Mouse (Mus musculus): ENCODE results near the gene Btg4. TPM values are rescaled to one million over a fixed set of nuclear protein-coding genes. Genes with fewer than 3 reads are reported as not detected.
A peak's percentile ranks its signal among the peaks of the same experiment; 100 is the strongest.

The Btg4 gene
- total and polyA plus RNA-seq, 2 experiments from 2014 or later = not detected

GRCm38 (mm10) chr9:51163989-51164388, 103.3 kb downstream of the Btg4 start:
- no peaks in the 10 kb centered on the region for H3K27me3 ChIP-seq (ENCODE audit: control insufficient read depth, insufficient read depth, low read length)
- ATAC-seq (ENCODE audit: insufficient read depth, low read depth) (no peak), DNase-seq (ENCODE audit: low spot score) (no peak)
- peak; percentile 24 for TF ChIP-seq CTCF (IDR thresholded peaks at IDR 0.05; ENCODE audit: low read depth)
- no peak for TF ChIP-seq EP300 (IDR thresholded peaks at IDR 0.05; ENCODE audit: low read depth)
- no peak overlapping the region for H3K4me3 ChIP-seq (ENCODE audit: low read depth, low read length)
- H3K36me3 ChIP-seq (replicated peaks; ENCODE audit: control insufficient read depth, insufficient read depth, low read length) = no peaks in the 10 kb centered on the region
- peaks cover 3% of the 10 kb centered on the region; the same call in 1 of the 2 replicates for H3K4me1 ChIP-seq (ENCODE audit: control insufficient read depth, insufficient read depth)
- H3K27ac ChIP-seq (ENCODE audit: low read depth) = no peak overlapping the region
- WGBS = 60% methylated on average over 5 of the region's 5 CpGs
- no peak overlapping the region for H3K4me2 ChIP-seq (ENCODE audit: low read depth, low read length)
- H3K9me3 ChIP-seq (replicated peaks; ENCODE audit: control insufficient read depth, low read length) = no peaks in the 10 kb centered on the region
- H3K9ac ChIP-seq (replicated peaks; ENCODE audit: low read depth, low read length) = no peak overlapping the region

GRCm38 (mm10) chr9:51165312-51166180, 104.8 kb downstream of the Btg4 start, which contains the start of gene Gm32742:
TSS of gene Gm32742 (minus strand) at chr9:51165517.
- DNase-seq (ENCODE audit: low spot score) (no peak), ATAC-seq (ENCODE audit: insufficient read depth, low read depth) (no peak)
- Histone ChIP-seq H3K36me3 (replicated peaks; ENCODE audit: control insufficient read depth, insufficient read depth, low read length) (no peaks in the 10 kb centered on the region), H3K4me2 (ENCODE audit: low read depth, low read length) (no peak within 1 kb of the TSS), H3K4me1 (ENCODE audit: control insufficient read depth, insufficient read depth) (peaks cover 3% of the 10 kb centered on the region; the same call in 1 of the 2 replicates), H3K9ac (replicated peaks; ENCODE audit: low read depth, low read length) (no peak within 1 kb of the TSS), H3K27ac (ENCODE audit: low read depth) (no peak within 1 kb of the TSS), H3K4me3 (ENCODE audit: low read depth, low read length) (no peak within 1 kb of the TSS), H3K27me3 (ENCODE audit: control insufficient read depth, insufficient read depth, low read length) (no peaks in the 10 kb centered on the region), H3K9me3 (replicated peaks; ENCODE audit: control insufficient read depth, low read length) (no peaks in the 10 kb centered on the region)
- 48% methylated on average over 6 of the region's 6 CpGs for WGBS
- TF ChIP-seq EP300 (IDR thresholded peaks at IDR 0.05; ENCODE audit: low read depth) = no peak
- no peak for TF ChIP-seq CTCF (IDR thresholded peaks at IDR 0.05; ENCODE audit: low read depth)

- Histone ChIP-seq H3K36me3 (replicated peaks; ENCODE audit: control insufficient read depth, insufficient read depth, low read length) (no peaks in the 10 kb centered on the region), H3K9me3 (replicated peaks; ENCODE audit: control insufficient read depth, low read length) (no peaks in the 10 kb centered on the region), H3K9ac (replicated peaks; ENCODE audit: low read depth, low read length) (no peak overlapping the region), H3K27ac (ENCODE audit: low read depth) (no peak overlapping the region), H3K4me1 (ENCODE audit: control insufficient read depth, insufficient read depth) (peaks cover 3% of the 10 kb centered on the region; the same call in 1 of the 2 replicates), H3K4me3 (ENCODE audit: low read depth, low read length) (no peak overlapping the region), H3K27me3 (ENCODE audit: control insufficient read depth, insufficient read depth, low read length) (no peaks in the 10 kb centered on the region), H3K4me2 (ENCODE audit: low read depth, low read length) (no peak overlapping the region)
- no peak for ATAC-seq (ENCODE audit: insufficient read depth, low read depth)
- TF ChIP-seq CTCF (IDR thresholded peaks at IDR 0.05; ENCODE audit: low read depth) (no peak), EP300 (IDR thresholded peaks at IDR 0.05; ENCODE audit: low read depth) (no peak)
- 63% methylated on average over 11 of the region's 11 CpGs for WGBS
- DNase-seq (ENCODE audit: low spot score) = no peak
Observed at GRCm38 (mm10) chr9:51167954-51168353, 107.3 kb downstream of the Btg4 start.

- ATAC-seq (ENCODE audit: insufficient read depth, low read depth) = no peak
Observed at GRCm38 (mm10) chr9:51168698-51169097, 108.0 kb downstream of the Btg4 start.

GRCm38 (mm10) chr9:51169133-51169532, 108.4 kb downstream of the Btg4 start:
- DNase-seq (ENCODE audit: low spot score) = no peak
- TF ChIP-seq EP300 (IDR thresholded peaks at IDR 0.05; ENCODE audit: low read depth) = no peak
- no peak for TF ChIP-seq CTCF (IDR thresholded peaks at IDR 0.05; ENCODE audit: low read depth)
- H3K27me3 ChIP-seq (ENCODE audit: control insufficient read depth, insufficient read depth, low read length) = no peaks in the 10 kb centered on the region
- peaks cover 3% of the 10 kb centered on the region; the same call in 1 of the 2 replicates for H3K4me1 ChIP-seq (ENCODE audit: control insufficient read depth, insufficient read depth)
- H3K36me3 ChIP-seq (replicated peaks; ENCODE audit: control insufficient read depth, insufficient read depth, low read length) = no peaks in the 10 kb centered on the region
- H3K9ac ChIP-seq (replicated peaks; ENCODE audit: low read depth, low read length) = no peak overlapping the region
- 85% methylated on average over 7 of the region's 7 CpGs for WGBS
- no peak overlapping the region for H3K4me2 ChIP-seq (ENCODE audit: low read depth, low read length)
- H3K9me3 ChIP-seq (replicated peaks; ENCODE audit: control insufficient read depth, low read length) = no peaks in the 10 kb centered on the region
- H3K27ac ChIP-seq (ENCODE audit: low read depth) = no peak overlapping the region
- no peak overlapping the region for H3K4me3 ChIP-seq (ENCODE audit: low read depth, low read length)
- ATAC-seq (ENCODE audit: insufficient read depth, low read depth) = no peak

More at GRCm38 (mm10) chr9:51168698-51169097, 108.0 kb downstream of the Btg4 start:
- H3K4me1 ChIP-seq (ENCODE audit: control insufficient read depth, insufficient read depth) = peaks cover 3% of the 10 kb centered on the region; the same call in 1 of the 2 replicates
- no peak overlapping the region for H3K27ac ChIP-seq (ENCODE audit: low read depth)
- H3K27me3 ChIP-seq (ENCODE audit: control insufficient read depth, insufficient read depth, low read length) = no peaks in the 10 kb centered on the region
- H3K9ac ChIP-seq (replicated peaks; ENCODE audit: low read depth, low read length) = no peak overlapping the region
- no peak for TF ChIP-seq CTCF (IDR thresholded peaks at IDR 0.05; ENCODE audit: low read depth)
- no peak for TF ChIP-seq EP300 (IDR thresholded peaks at IDR 0.05; ENCODE audit: low read depth)
- no peaks in the 10 kb centered on the region for H3K9me3 ChIP-seq (replicated peaks; ENCODE audit: control insufficient read depth, low read length)
- H3K36me3 ChIP-seq (replicated peaks; ENCODE audit: control insufficient read depth, insufficient read depth, low read length) = no peaks in the 10 kb centered on the region
- 52% methylated on average over 5 of the region's 5 CpGs for WGBS
- no peak for DNase-seq (ENCODE audit: low spot score)
- H3K4me3 ChIP-seq (ENCODE audit: low read depth, low read length) = no peak overlapping the region
- no peak overlapping the region for H3K4me2 ChIP-seq (ENCODE audit: low read depth, low read length)

MicroRNAs within 50 kb of the gene (microRNA counts, 519-probe panel; counts per million panel counts)
- not detected for microRNA mmu-miR-34b-3p
- 1,226 counts per million, percentile 10 among the panel's probes with 10 or more counts for microRNA mmu-miR-34b-5p
- 8,218 counts per million, percentile 93 among the panel's probes with 10 or more counts for microRNA mmu-miR-34c

Small RNA genes lying within 50 kb of the gene (microRNA-seq; reads per million reads assigned to microRNA genes)
- gene Mir34b = 13.7 reads per million, percentile 34 among the genes with 10 or more reads in this experiment
- gene Mir34c = 251 reads per million, percentile 67 among the genes with 10 or more reads in this experiment

Other genes with a start within 250 kb of the Btg4 start
- 7.5 and 15.3 TPM in 2 replicates for gene Ppp2r1b, start 215.6 kb upstream of the Btg4 start, total RNA-seq (2014; rRNA removed; ENCODE audit: low replicate concordance)
- gene Ppp2r1b, start 215.6 kb upstream of the Btg4 start, polyA plus RNA-seq (2015; fragmentation: Nextera tagmentation; extraction: Ambion mirVana) = 15.3 and 17.8 TPM in 2 replicates
- gene Sik2, start 51.8 kb upstream of the Btg4 start, total RNA-seq (2014; rRNA removed; ENCODE audit: low replicate concordance) = 23.9 and 40.9 TPM in 2 replicates
- gene Sik2, start 51.8 kb upstream of the Btg4 start, polyA plus RNA-seq (2015; fragmentation: Nextera tagmentation; extraction: Ambion mirVana) = 7.0 and 9.1 TPM in 2 replicates
- 8.4 and 9.9 TPM in 2 replicates for gene Layn, start 16.2 kb downstream of the Btg4 start, total RNA-seq (2014; rRNA removed; ENCODE audit: low replicate concordance)
- gene Layn, start 16.2 kb downstream of the Btg4 start, polyA plus RNA-seq (2015; fragmentation: Nextera tagmentation; extraction: Ambion mirVana) = 6.7 and 6.9 TPM in 2 replicates
- not detected in 2 replicates for gene 4833427G06Rik, start 41.2 kb downstream of the Btg4 start, total RNA-seq (2014; rRNA removed; ENCODE audit: low replicate concordance)
- gene 4833427G06Rik, start 41.2 kb downstream of the Btg4 start, polyA plus RNA-seq (2015; fragmentation: Nextera tagmentation; extraction: Ambion mirVana) = 0.21 TPM in 1 of 2 replicates, not detected in the other
- 0.15 TPM in 1 of 2 replicates, not detected in the other for gene Gm32742, start 104.6 kb downstream of the Btg4 start, total RNA-seq (2014; rRNA removed; ENCODE audit: low replicate concordance)
- gene Gm32742, start 104.6 kb downstream of the Btg4 start, polyA plus RNA-seq (2015; fragmentation: Nextera tagmentation; extraction: Ambion mirVana) = not detected in 2 replicates
- 0.76 and 0.89 TPM in 2 replicates for gene Pou2af1, start 152.8 kb downstream of the Btg4 start, total RNA-seq (2014; rRNA removed; ENCODE audit: low replicate concordance)
- 0.05 and 0.08 TPM in 2 replicates for gene Pou2af1, start 152.8 kb downstream of the Btg4 start, polyA plus RNA-seq (2015; fragmentation: Nextera tagmentation; extraction: Ambion mirVana)
- gene Colca2, start 217.7 kb downstream of the Btg4 start, total RNA-seq (2014; rRNA removed; ENCODE audit: low replicate concordance) = 2.0 and 12.4 TPM in 2 replicates
- 3.0 and 3.2 TPM in 2 replicates for gene Colca2, start 217.7 kb downstream of the Btg4 start, polyA plus RNA-seq (2015; fragmentation: Nextera tagmentation; extraction: Ambion mirVana)

Data from heart, postnatal 0 days (tissue).